Mouse (Mus musculus) cortical plate, adult 2 months (tissue): ENCODE data around the gene Gm43518. TPM values are rescaled to one million over a fixed set of nuclear protein-coding genes. Genes with fewer than 3 reads are reported as not detected.

Source experiments
- H3K27ac ChIP-seq: fragments of 200-500 bp; 2 replicates; pipeline ENCODE4 v1.5.1; 2012; ENCODE audit warnings: low read length, control low read depth, inconsistent platforms; ENCODE audit not compliant: insufficient read depth
- H3K4me1 ChIP-seq: fragments of 200-500 bp; 2 replicates; pipeline ENCODE4 v1.6.1; 2011; ENCODE audit warnings: low read length; ENCODE audit not compliant: control insufficient read depth, insufficient read depth
- H3K4me3 ChIP-seq: fragments of 200-500 bp; 2 replicates; pipeline ENCODE4 v1.5.1; 2011; ENCODE audit warnings: mild to moderate bottlenecking, low read length, control low read depth; ENCODE audit not compliant: insufficient read depth
- CTCF ChIP-seq: fragments of 200-500 bp; IDR thresholded peaks from 2 replicates; pipeline ENCODE4 v1.5.1; 2011; ENCODE audit warnings: mild to moderate bottlenecking, control low read depth, low read length; ENCODE audit not compliant: insufficient read depth; ENCODE audit errors: extremely low read depth
- POLR2A ChIP-seq: fragments of 200-500 bp; IDR thresholded peaks from 2 replicates; pipeline ENCODE4 v1.6.1; 2011; ENCODE audit warnings: mild to moderate bottlenecking, low read length, control low read depth; ENCODE audit not compliant: insufficient read depth; ENCODE audit errors: extremely low read depth
- polyA plus RNA-seq: library from polyadenylated mRNA; depleted of rRNA; stranded (reverse); fragments of >200 nt; gene quantifications from 2 replicates; pipeline ENCODE4 v1.2.3, GENCODE M21; 2012

Gm43518 gene
- polyA plus RNA-seq, 1 experiment: 1.0 TPM

- H3K27ac ChIP-seq: no peak overlapping the region
- TF ChIP-seq POLR2A (no peak), CTCF (no peak)
- H3K4me1 ChIP-seq: no peaks in the 10 kb centered on the region
- H3K4me3 ChIP-seq: no peak overlapping the region
Observed at GRCm38 (mm10) chr5:123897352-123897751, 29.9 kb upstream of the Gm43518 start.

GRCm38 (mm10) chr5:123904059-123904672 is 23.1 kb upstream of the Gm43518 start:
- Histone ChIP-seq H3K27ac (no peak overlapping the region), H3K4me3 (no peak overlapping the region)
- TF ChIP-seq CTCF (0 out of 2 replicates have a peak, but pooled peaks have one; percentile 4), POLR2A (no peak)

GRCm38 (mm10) chr5:123906146-123906975 is 20.9 kb upstream of the Gm43518 start:
- H3K27ac ChIP-seq: no peak overlapping the region
- TF ChIP-seq POLR2A (no peak), CTCF (no peak)
- H3K4me3 ChIP-seq: peak overlapping the region; percentile 74
- peaks cover 2% of the 10 kb centered on the region for H3K4me1 ChIP-seq

More at GRCm38 (mm10) chr5:123904059-123904672, 23.1 kb upstream of the Gm43518 start:
- peaks cover 2% of the 10 kb centered on the region for H3K4me1 ChIP-seq

GRCm38 (mm10) chr5:123906976-123907630 is 20.1 kb upstream of the Gm43518 start, which contains the start of gene Denr:
Gene Denr, plus strand, starts transcription at chr5:123907175.
- 0 out of 2 replicates have a peak within 1 kb of the TSS, but pooled peaks have one; percentile 30 for H3K27ac ChIP-seq
- H3K4me3 ChIP-seq: peak within 1 kb of the TSS; percentile 74
- peaks cover 2% of the 10 kb centered on the region for H3K4me1 ChIP-seq
- peak; percentile 73 for TF ChIP-seq CTCF
- TF ChIP-seq POLR2A: peak; percentile 84

GRCm38 (mm10) chr5:123907631-123907977 is 19.6 kb upstream of the Gm43518 start:
- Histone ChIP-seq H3K4me3 (peak overlapping the region; percentile 74), H3K27ac (0 out of 2 replicates have a peak overlapping the region, but pooled peaks have one; percentile 30), H3K4me1 (peaks cover 2% of the 10 kb centered on the region)
- TF ChIP-seq POLR2A: no peak
- TF ChIP-seq CTCF: no peak

GRCm38 (mm10) chr5:123914852-123915251 is 12.4 kb upstream of the Gm43518 start:
- no peak for TF ChIP-seq POLR2A
- no peak for TF ChIP-seq CTCF
- H3K27ac ChIP-seq: no peak overlapping the region
- H3K4me1 ChIP-seq: no peaks in the 10 kb centered on the region
- H3K4me3 ChIP-seq: no peak overlapping the region

GRCm38 (mm10) chr5:123922112-123922511 is 5.1 kb upstream of the Gm43518 start:
- Histone ChIP-seq H3K4me3 (no peak overlapping the region), H3K4me1 (no peaks in the 10 kb centered on the region), H3K27ac (no peak overlapping the region)
- TF ChIP-seq POLR2A: no peak
- TF ChIP-seq CTCF: no peak

- 0 out of 2 replicates have a peak, but pooled peaks cover 2% of the 10 kb centered on the region for H3K4me1 ChIP-seq
- H3K27ac ChIP-seq: peak within 1 kb of the TSS; percentile 95
- H3K4me3 ChIP-seq: peak within 1 kb of the TSS; percentile 65
- TF ChIP-seq CTCF (no peak), POLR2A (peak; percentile 95)
Observed at GRCm38 (mm10) chr5:123930508-123930989, 3.3 kb downstream of the Gm43518 start, which contains the start of gene Ccdc62. Gene Ccdc62, plus strand, starts transcription at chr5:123930679.

GRCm38 (mm10) chr5:123931131-123931530 is 3.9 kb downstream of the Gm43518 start:
- H3K27ac ChIP-seq: no peak overlapping the region
- TF ChIP-seq POLR2A (no peak), CTCF (no peak)
- H3K4me1 ChIP-seq: 0 out of 2 replicates have a peak, but pooled peaks cover 2% of the 10 kb centered on the region
- H3K4me3 ChIP-seq: peak overlapping the region; percentile 65
